Mouse (Mus musculus): ENCODE measurements around the gene Rsu1. TPM values are rescaled to one million over a fixed set of nuclear protein-coding genes. Genes with fewer than 3 reads are reported as not detected.

Rsu1 gene
- total and polyA plus RNA-seq, 3 experiments, result 39.9 to 51.7 (median 47.1) TPM

DNA sequence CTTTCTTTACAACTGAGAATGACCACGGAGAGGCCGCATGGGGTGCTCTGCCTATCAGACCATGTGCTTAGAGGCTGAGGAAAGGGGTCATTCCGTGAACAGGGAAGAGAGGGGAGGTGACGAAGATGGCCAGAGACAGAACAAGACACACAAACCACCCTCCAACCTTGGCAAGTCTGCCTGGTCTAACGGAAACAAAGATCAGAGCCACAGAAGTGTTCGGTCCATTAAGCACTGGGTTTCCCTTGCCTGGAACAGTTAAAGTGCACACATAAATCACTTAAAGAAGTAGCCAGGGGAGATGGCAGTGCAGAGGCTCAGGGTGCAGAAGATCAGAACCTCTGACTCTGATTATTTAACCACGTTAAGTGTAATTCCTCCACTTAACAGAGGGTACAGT lies 37.3 kb downstream of the Rsu1 start:
- peaks cover 2% of the 10 kb centered on the region; the same call in 1 of the 2 replicates for H3K36me3 ChIP-seq (ENCODE audit: control insufficient read depth, insufficient read depth, low read length)
- H3K4me1 ChIP-seq (ENCODE audit: control insufficient read depth, insufficient read depth, low read length), result peaks cover 2% of the 10 kb centered on the region; the same call in 1 of the 2 replicates
- TF ChIP-seq CTCF (IDR thresholded peaks at IDR 0.05) (no peak), EP300 (IDR thresholded peaks at IDR 0.05; ENCODE audit: insufficient read depth, low read depth, low read length) (no peak), POLR2A (IDR thresholded peaks at IDR 0.05; ENCODE audit: insufficient read depth, low read depth, low read length) (no peak)
- no peaks in the 10 kb centered on the region for H3K79me2 ChIP-seq (replicated peaks; ENCODE audit: control insufficient read depth, insufficient read depth, low read length)
- no peak overlapping the region for H3K27ac ChIP-seq
- no peak overlapping the region for H3K4me3 ChIP-seq
- no peak overlapping the region for H3K9ac ChIP-seq (ENCODE audit: low read depth, low read length)
- intact Hi-C loops (cut with DNase I), result no loop called here
- WGBS, result 71% methylated on average over 7 of the region's 7 CpGs
- H3K27me3 ChIP-seq (ENCODE audit: control insufficient read depth, insufficient read depth, low read length), result no peaks in the 10 kb centered on the region
- no peak for DNase-seq

DNA sequence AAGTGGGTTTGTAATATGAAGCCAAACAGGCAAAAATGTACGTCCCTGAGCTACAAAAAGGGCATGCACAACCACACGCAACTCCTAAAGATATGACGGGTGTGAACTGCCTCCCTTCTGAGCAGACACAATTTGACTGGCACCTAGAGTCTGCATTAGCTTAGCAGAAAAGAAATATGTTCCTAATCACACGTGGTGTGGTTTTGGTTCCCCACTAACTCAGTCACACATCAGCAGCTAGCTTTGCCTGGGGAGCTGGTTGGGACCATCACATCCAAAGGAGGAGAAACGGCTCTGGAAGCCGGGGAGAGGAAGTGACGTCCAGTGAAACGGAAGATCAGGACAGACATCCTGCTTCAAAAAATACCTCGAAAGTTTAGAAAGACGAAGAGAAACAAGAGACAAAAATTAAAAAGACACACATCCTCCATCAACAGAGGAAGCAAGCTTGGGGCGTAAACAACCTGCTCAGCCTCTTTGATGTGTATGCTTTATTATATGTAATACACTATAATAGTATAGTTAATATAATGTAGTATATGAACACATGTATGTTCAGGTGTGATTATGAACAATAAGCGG lies 37.9 kb downstream of the Rsu1 start:
- peaks cover 2% of the 10 kb centered on the region; the same call in 1 of the 2 replicates for H3K36me3 ChIP-seq (ENCODE audit: control insufficient read depth, insufficient read depth, low read length)
- intact Hi-C loops (cut with DNase I), result no loop called here
- DNase-seq, result no peak
- WGBS, result 65% methylated on average over 12 of the region's 12 CpGs
- H3K4me1 ChIP-seq (ENCODE audit: control insufficient read depth, insufficient read depth, low read length), result peaks cover 2% of the 10 kb centered on the region; the same call in 1 of the 2 replicates
- no peaks in the 10 kb centered on the region for H3K27me3 ChIP-seq (ENCODE audit: control insufficient read depth, insufficient read depth, low read length)
- H3K27ac ChIP-seq, result no peak overlapping the region
- no peak overlapping the region for H3K9ac ChIP-seq (ENCODE audit: low read depth, low read length)
- no peaks in the 10 kb centered on the region for H3K79me2 ChIP-seq (replicated peaks; ENCODE audit: control insufficient read depth, insufficient read depth, low read length)
- no peak for TF ChIP-seq EP300 (IDR thresholded peaks at IDR 0.05; ENCODE audit: insufficient read depth, low read depth, low read length)
- no peak for TF ChIP-seq POLR2A (IDR thresholded peaks at IDR 0.05; ENCODE audit: insufficient read depth, low read depth, low read length)
- no peak for TF ChIP-seq CTCF (IDR thresholded peaks at IDR 0.05)
- no peak overlapping the region for H3K4me3 ChIP-seq

DNA sequence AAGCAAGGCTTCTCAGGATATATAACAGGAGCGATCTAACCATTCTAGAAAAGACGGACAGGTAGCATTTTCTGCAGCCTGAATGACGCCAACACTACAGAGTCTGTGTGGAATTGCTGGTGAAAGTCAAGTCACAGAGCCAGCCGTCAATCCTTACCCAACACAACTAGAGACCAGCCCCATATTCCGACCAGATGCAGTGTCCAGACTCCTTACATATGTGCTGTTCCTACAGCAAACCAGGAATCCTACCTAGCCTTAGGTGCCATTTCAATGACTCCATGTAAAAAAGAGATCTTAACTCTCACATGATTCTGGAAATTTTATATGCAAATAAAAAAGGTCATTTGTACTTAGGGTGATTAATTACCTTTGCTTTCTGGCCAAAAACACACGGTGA lies 38.9 kb downstream of the Rsu1 start:
- intact Hi-C loops (cut with DNase I), result no loop called here

DNA sequence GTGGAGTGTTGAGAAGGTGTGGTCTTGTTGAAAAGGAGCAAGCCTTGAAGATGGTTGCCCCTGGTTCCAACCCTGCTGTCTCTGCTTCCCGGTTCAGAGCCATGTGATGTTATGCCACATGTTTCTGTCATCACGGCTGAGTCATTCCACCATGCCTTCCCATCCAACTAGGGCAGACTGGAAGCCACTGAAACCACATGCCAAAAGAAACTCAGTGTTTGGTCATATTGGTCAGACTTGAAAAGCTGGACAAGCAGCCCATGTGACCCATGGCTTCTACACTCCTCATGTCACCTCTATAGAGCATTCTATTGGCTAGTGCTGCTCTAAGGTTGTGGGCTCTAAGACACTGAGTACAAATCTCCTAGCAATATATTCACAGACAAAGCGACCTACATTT lies 41.5 kb downstream of the Rsu1 start:
- intact Hi-C loops (cut with DNase I), result no loop called here
- Histone ChIP-seq H3K9ac (ENCODE audit: low read depth, low read length) (no peak overlapping the region), H3K27ac (no peak overlapping the region), H3K27me3 (ENCODE audit: control insufficient read depth, insufficient read depth, low read length) (no peaks in the 10 kb centered on the region), H3K4me1 (ENCODE audit: control insufficient read depth, insufficient read depth, low read length) (peaks cover 3% of the 10 kb centered on the region; the same call in 1 of the 2 replicates), H3K79me2 (replicated peaks; ENCODE audit: control insufficient read depth, insufficient read depth, low read length) (no peaks in the 10 kb centered on the region), H3K4me3 (no peak overlapping the region), H3K36me3 (ENCODE audit: control insufficient read depth, insufficient read depth, low read length) (peaks cover 7% of the 10 kb centered on the region)
- 70% methylated on average over 3 of the region's 3 CpGs for WGBS
- no peak for TF ChIP-seq CTCF (IDR thresholded peaks at IDR 0.05)
- no peak for DNase-seq

More for the DNA sequence above, 38.9 kb downstream of the Rsu1 start:
- peaks cover 2% of the 10 kb centered on the region for H3K36me3 ChIP-seq (ENCODE audit: control insufficient read depth, insufficient read depth, low read length)
- H3K4me3 ChIP-seq, result no peak overlapping the region
- H3K27ac ChIP-seq, result no peak overlapping the region
- no peak for DNase-seq
- H3K79me2 ChIP-seq (replicated peaks; ENCODE audit: control insufficient read depth, insufficient read depth, low read length), result no peaks in the 10 kb centered on the region
- WGBS, result 94% methylated on average over 6 of the region's 6 CpGs
- H3K4me1 ChIP-seq (ENCODE audit: control insufficient read depth, insufficient read depth, low read length), result peaks cover 4% of the 10 kb centered on the region; the same call in 1 of the 2 replicates
- TF ChIP-seq POLR2A (IDR thresholded peaks at IDR 0.05; ENCODE audit: insufficient read depth, low read depth, low read length) (no peak), CTCF (IDR thresholded peaks at IDR 0.05) (no peak), EP300 (IDR thresholded peaks at IDR 0.05; ENCODE audit: insufficient read depth, low read depth, low read length) (no peak)
- no peak overlapping the region for H3K9ac ChIP-seq (ENCODE audit: low read depth, low read length)
- H3K27me3 ChIP-seq (ENCODE audit: control insufficient read depth, insufficient read depth, low read length), result no peaks in the 10 kb centered on the region

DNA sequence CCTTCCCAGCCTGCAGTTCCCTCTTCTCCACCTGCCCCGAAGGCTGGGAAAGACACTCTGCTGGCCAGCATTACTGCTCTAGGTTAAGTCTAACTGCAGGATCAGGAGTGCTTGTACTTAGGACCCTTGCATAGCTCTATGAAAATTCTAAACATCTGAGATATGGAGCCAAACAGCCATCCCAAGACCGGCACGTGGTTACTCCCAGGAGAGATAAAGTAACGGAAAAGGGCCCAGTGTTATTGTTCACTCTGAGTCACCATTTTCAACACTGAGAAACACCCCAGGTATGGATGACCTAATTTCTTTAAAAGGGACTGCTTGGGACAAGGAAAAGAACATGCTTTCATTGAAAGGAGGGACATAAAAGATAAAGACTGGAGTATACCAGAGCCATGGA lies 45.2 kb downstream of the Rsu1 start:
- Histone ChIP-seq H3K27ac (no peak overlapping the region), H3K4me1 (ENCODE audit: control insufficient read depth, insufficient read depth, low read length) (peaks cover 3% of the 10 kb centered on the region; the same call in 1 of the 2 replicates), H3K79me2 (replicated peaks; ENCODE audit: control insufficient read depth, insufficient read depth, low read length) (no peaks in the 10 kb centered on the region), H3K9ac (ENCODE audit: low read depth, low read length) (no peak overlapping the region), H3K4me3 (no peak overlapping the region), H3K36me3 (ENCODE audit: control insufficient read depth, insufficient read depth, low read length) (peaks cover 7% of the 10 kb centered on the region), H3K27me3 (ENCODE audit: control insufficient read depth, insufficient read depth, low read length) (no peaks in the 10 kb centered on the region)
- intact Hi-C loops (cut with DNase I), result no loop called here
- 38% methylated on average over 4 of the region's 4 CpGs for WGBS
- TF ChIP-seq POLR2A (IDR thresholded peaks at IDR 0.05; ENCODE audit: insufficient read depth, low read depth, low read length), result no peak
- no peak for TF ChIP-seq EP300 (IDR thresholded peaks at IDR 0.05; ENCODE audit: insufficient read depth, low read depth, low read length)
- TF ChIP-seq CTCF (IDR thresholded peaks at IDR 0.05), result no peak
- no peak for DNase-seq

DNA sequence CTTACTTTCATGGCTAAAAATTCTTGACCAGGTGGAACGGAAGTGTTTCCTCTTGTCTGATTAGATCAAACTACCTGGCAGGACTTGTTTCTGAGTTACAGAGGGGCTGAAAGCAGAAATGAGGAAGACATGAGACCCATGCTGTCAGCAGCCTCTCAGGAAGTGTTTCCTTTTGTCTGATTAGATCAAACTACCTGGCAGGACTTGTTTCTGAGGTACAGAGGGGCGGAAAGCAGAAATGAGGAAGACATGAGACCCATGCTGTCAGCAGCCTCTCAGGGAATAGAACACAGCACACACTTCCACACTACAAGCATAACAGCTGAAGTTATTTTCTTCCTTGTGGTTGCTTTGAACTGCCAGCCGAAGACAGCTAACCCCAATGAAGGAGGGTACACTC lies 46.7 kb downstream of the Rsu1 start:
- Histone ChIP-seq H3K27ac (no peak overlapping the region), H3K4me3 (no peak overlapping the region), H3K36me3 (ENCODE audit: control insufficient read depth, insufficient read depth, low read length) (peaks cover 7% of the 10 kb centered on the region), H3K9ac (ENCODE audit: low read depth, low read length) (no peak overlapping the region), H3K79me2 (replicated peaks; ENCODE audit: control insufficient read depth, insufficient read depth, low read length) (no peaks in the 10 kb centered on the region), H3K27me3 (ENCODE audit: control insufficient read depth, insufficient read depth, low read length) (no peaks in the 10 kb centered on the region), H3K4me1 (ENCODE audit: control insufficient read depth, insufficient read depth, low read length) (peaks cover 3% of the 10 kb centered on the region; the same call in 1 of the 2 replicates)
- 86% methylated on average over 3 of the region's 3 CpGs for WGBS
- intact Hi-C loops (cut with DNase I), result no loop called here
- TF ChIP-seq EP300 (IDR thresholded peaks at IDR 0.05; ENCODE audit: insufficient read depth, low read depth, low read length) (no peak), POLR2A (IDR thresholded peaks at IDR 0.05; ENCODE audit: insufficient read depth, low read depth, low read length) (no peak), CTCF (IDR thresholded peaks at IDR 0.05) (no peak)
- no peak for DNase-seq
